Mouse (Mus musculus): Measurements from ENCODE around the gene Tom1. TPM values are rescaled to one million over a fixed set of nuclear protein-coding genes. Genes with fewer than 3 reads are reported as not detected.
A peak's percentile ranks its signal among the peaks of the same experiment; 100 is the strongest.

Tom1 gene
- polyA plus RNA-seq, 1 experiment from 2014 or later = 16.9 TPM

- Histone ChIP-seq H3K36me3 (ENCODE audit: control insufficient read depth, insufficient read depth, low read length) (no peaks in the 10 kb centered on the region), H3K4me1 (ENCODE audit: control insufficient read depth, insufficient read depth, low read length) (0 out of 2 replicates have a peak, but pooled peaks cover 2% of the 10 kb centered on the region), H3K4me3 (ENCODE audit: low read depth, low read length) (no peak overlapping the region), H3K27me3 (replicated peaks; ENCODE audit: control insufficient read depth, insufficient read depth, low read length) (no peaks in the 10 kb centered on the region), H3K9me3 (replicated peaks; ENCODE audit: control insufficient read depth, low read length) (no peaks in the 10 kb centered on the region), H3K4me2 (ENCODE audit: low read length) (no peak overlapping the region), H3K9ac (ENCODE audit: low read length) (no peak overlapping the region), H3K27ac (ENCODE audit: low read depth, low read length) (no peak overlapping the region)
- ATAC-seq (no peak), DNase-seq (ENCODE audit: low spot score) (no peak)
- 84% methylated on average over 4 of the region's 4 CpGs for WGBS
Measured at GRCm38 (mm10) chr8:75090781-75091365, 57.4 kb downstream of the Tom1 start.

- Histone ChIP-seq H3K36me3 (ENCODE audit: control insufficient read depth, insufficient read depth, low read length) (no peaks in the 10 kb centered on the region), H3K27ac (ENCODE audit: low read depth, low read length) (no peak within 1 kb of the TSS), H3K9ac (ENCODE audit: low read length) (peak within 1 kb of the TSS; percentile 65), H3K4me1 (ENCODE audit: control insufficient read depth, insufficient read depth, low read length) (0 out of 2 replicates have a peak, but pooled peaks cover 2% of the 10 kb centered on the region), H3K4me3 (ENCODE audit: low read depth, low read length) (peak within 1 kb of the TSS; percentile 44), H3K9me3 (replicated peaks; ENCODE audit: control insufficient read depth, low read length) (no peaks in the 10 kb centered on the region), H3K4me2 (ENCODE audit: low read length) (peak within 1 kb of the TSS; percentile 88), H3K27me3 (replicated peaks; ENCODE audit: control insufficient read depth, insufficient read depth, low read length) (no peaks in the 10 kb centered on the region)
- under 1% methylated on average over 36 of the region's 36 CpGs for WGBS
- peak; percentile 94 for ATAC-seq
- peak; percentile 92 for DNase-seq (ENCODE audit: low spot score)
Measured at GRCm38 (mm10) chr8:75093399-75094156, 60.1 kb downstream of the Tom1 start, which contains the start of gene Hmox1. Hmox1 (plus strand) TSS chr8:75093621.

- 93% methylated on average over 4 of the region's 4 CpGs for WGBS
- no peaks in the 10 kb centered on the region for H3K36me3 ChIP-seq (ENCODE audit: control insufficient read depth, insufficient read depth, low read length)
- H3K4me3 ChIP-seq (ENCODE audit: low read depth, low read length) = no peak overlapping the region
- no peak for DNase-seq (ENCODE audit: low spot score)
- ATAC-seq = no peak
- no peak overlapping the region for H3K9ac ChIP-seq (ENCODE audit: low read length)
- no peak overlapping the region for H3K4me2 ChIP-seq (ENCODE audit: low read length)
- no peaks in the 10 kb centered on the region for H3K9me3 ChIP-seq (replicated peaks; ENCODE audit: control insufficient read depth, low read length)
- no peaks in the 10 kb centered on the region for H3K4me1 ChIP-seq (ENCODE audit: control insufficient read depth, insufficient read depth, low read length)
- no peak overlapping the region for H3K27ac ChIP-seq (ENCODE audit: low read depth, low read length)
- no peaks in the 10 kb centered on the region for H3K27me3 ChIP-seq (replicated peaks; ENCODE audit: control insufficient read depth, insufficient read depth, low read length)
Measured at GRCm38 (mm10) chr8:75102956-75103355, 69.5 kb downstream of the Tom1 start.

- no peak for ATAC-seq
- no peak overlapping the region for H3K9ac ChIP-seq (ENCODE audit: low read length)
- no peak overlapping the region for H3K27ac ChIP-seq (ENCODE audit: low read depth, low read length)
Measured at GRCm38 (mm10) chr8:75103376-75103878, 69.9 kb downstream of the Tom1 start.

GRCm38 (mm10) chr8:75108527-75109235 lies 75.2 kb downstream of the Tom1 start:
- ATAC-seq (peak; percentile 78), DNase-seq (ENCODE audit: low spot score) (peak; percentile 85)
- H3K4me1 ChIP-seq (ENCODE audit: control insufficient read depth, insufficient read depth, low read length) = peaks cover 7% of the 10 kb centered on the region; the same call in 1 of the 2 replicates
- peaks cover 15% of the 10 kb centered on the region for H3K36me3 ChIP-seq (ENCODE audit: control insufficient read depth, insufficient read depth, low read length)
- H3K27me3 ChIP-seq (replicated peaks; ENCODE audit: control insufficient read depth, insufficient read depth, low read length) = no peaks in the 10 kb centered on the region
- H3K9ac ChIP-seq (ENCODE audit: low read length) = peak overlapping the region; percentile 79
- H3K4me2 ChIP-seq (ENCODE audit: low read length) = peak overlapping the region; percentile 80
- H3K27ac ChIP-seq (ENCODE audit: low read depth, low read length) = peak overlapping the region; percentile 74
- H3K9me3 ChIP-seq (replicated peaks; ENCODE audit: control insufficient read depth, low read length) = no peaks in the 10 kb centered on the region
- under 1% methylated on average over 9 of the region's 9 CpGs for WGBS
- H3K4me3 ChIP-seq (ENCODE audit: low read depth, low read length) = peak overlapping the region; percentile 65

More at GRCm38 (mm10) chr8:75103376-75103878, 69.9 kb downstream of the Tom1 start:
- Histone ChIP-seq H3K9me3 (replicated peaks; ENCODE audit: control insufficient read depth, low read length) (no peaks in the 10 kb centered on the region), H3K27me3 (replicated peaks; ENCODE audit: control insufficient read depth, insufficient read depth, low read length) (no peaks in the 10 kb centered on the region), H3K4me3 (ENCODE audit: low read depth, low read length) (no peak overlapping the region), H3K36me3 (ENCODE audit: control insufficient read depth, insufficient read depth, low read length) (no peaks in the 10 kb centered on the region), H3K4me1 (ENCODE audit: control insufficient read depth, insufficient read depth, low read length) (no peaks in the 10 kb centered on the region), H3K4me2 (ENCODE audit: low read length) (no peak overlapping the region)
- DNase-seq (ENCODE audit: low spot score) = no peak
- WGBS = 56% methylated on average over 8 of the region's 8 CpGs

- peak; percentile 100 for DNase-seq (ENCODE audit: low spot score)
- under 1% methylated on average over 59 of the region's 59 CpGs for WGBS
- H3K36me3 ChIP-seq (ENCODE audit: control insufficient read depth, insufficient read depth, low read length) = peaks cover 21% of the 10 kb centered on the region
- peak within 1 kb of the TSS; percentile 80 for H3K4me2 ChIP-seq (ENCODE audit: low read length)
- H3K27me3 ChIP-seq (replicated peaks; ENCODE audit: control insufficient read depth, insufficient read depth, low read length) = no peaks in the 10 kb centered on the region
- H3K9ac ChIP-seq (ENCODE audit: low read length) = peak within 1 kb of the TSS; percentile 79
- H3K9me3 ChIP-seq (replicated peaks; ENCODE audit: control insufficient read depth, low read length) = no peaks in the 10 kb centered on the region
- ATAC-seq = peak; percentile 99
- H3K4me1 ChIP-seq (ENCODE audit: control insufficient read depth, insufficient read depth, low read length) = peaks cover 7% of the 10 kb centered on the region; the same call in 1 of the 2 replicates
- peak within 1 kb of the TSS; percentile 65 for H3K4me3 ChIP-seq (ENCODE audit: low read depth, low read length)
- peak within 1 kb of the TSS; percentile 74 for H3K27ac ChIP-seq (ENCODE audit: low read depth, low read length)
Measured at GRCm38 (mm10) chr8:75109236-75109967, 75.9 kb downstream of the Tom1 start, which contains the start of gene Mcm5. Mcm5 (plus strand) TSS chr8:75109569.

GRCm38 (mm10) chr8:75110093-75110492 lies 76.6 kb downstream of the Tom1 start:
- Histone ChIP-seq H3K9me3 (replicated peaks; ENCODE audit: control insufficient read depth, low read length) (no peaks in the 10 kb centered on the region), H3K27me3 (replicated peaks; ENCODE audit: control insufficient read depth, insufficient read depth, low read length) (no peaks in the 10 kb centered on the region), H3K9ac (ENCODE audit: low read length) (peak overlapping the region; percentile 72), H3K4me1 (ENCODE audit: control insufficient read depth, insufficient read depth, low read length) (peaks cover 7% of the 10 kb centered on the region; the same call in 1 of the 2 replicates), H3K4me3 (ENCODE audit: low read depth, low read length) (peak overlapping the region; percentile 65), H3K27ac (ENCODE audit: low read depth, low read length) (no peak overlapping the region), H3K36me3 (ENCODE audit: control insufficient read depth, insufficient read depth, low read length) (peaks cover 28% of the 10 kb centered on the region), H3K4me2 (ENCODE audit: low read length) (peak overlapping the region; percentile 80)
- no peak for ATAC-seq
- no peak for DNase-seq (ENCODE audit: low spot score)
- WGBS = 22% methylated on average over 13 of the region's 13 CpGs

- H3K9me3 ChIP-seq (replicated peaks; ENCODE audit: control insufficient read depth, low read length) = no peaks in the 10 kb centered on the region
- H3K36me3 ChIP-seq (ENCODE audit: control insufficient read depth, insufficient read depth, low read length) = peaks cover 85% of the 10 kb centered on the region
- no peaks in the 10 kb centered on the region for H3K4me1 ChIP-seq (ENCODE audit: control insufficient read depth, insufficient read depth, low read length)
- H3K4me3 ChIP-seq (ENCODE audit: low read depth, low read length) = no peak overlapping the region
- H3K27ac ChIP-seq (ENCODE audit: low read depth, low read length) = no peak overlapping the region
- no peak for ATAC-seq
- 78% methylated on average over 1 of the region's 1 CpGs for WGBS
- no peak overlapping the region for H3K9ac ChIP-seq (ENCODE audit: low read length)
- H3K4me2 ChIP-seq (ENCODE audit: low read length) = no peak overlapping the region
- H3K27me3 ChIP-seq (replicated peaks; ENCODE audit: control insufficient read depth, insufficient read depth, low read length) = no peaks in the 10 kb centered on the region
- DNase-seq (ENCODE audit: low spot score) = no peak
Measured at GRCm38 (mm10) chr8:75118505-75118904, 85.0 kb downstream of the Tom1 start.

Measured in forebrain, embryonic 14.5 days (tissue).